Mouse (Mus musculus): ENCODE measurements around the gene Map4k2. TPM values are rescaled to one million over a fixed set of nuclear protein-coding genes. Genes with fewer than 3 reads are reported as not detected.
A peak's percentile ranks its signal among the peaks of the same experiment; 100 is the strongest.

The Map4k2 gene
- total RNA-seq, 1 experiment from 2014 or later: 791 TPM

GRCm38 (mm10) chr19:6392743-6393393, 51.9 kb downstream of the Map4k2 start:
- ATAC-seq (ENCODE audit: extremely low read depth, insufficient number of reproducible peaks, low FRiP score, poor library complexity, severe bottlenecking): no peak

GRCm38 (mm10) chr19:6393637-6394036, 52.7 kb downstream of the Map4k2 start:
- no peak for ATAC-seq (ENCODE audit: extremely low read depth, insufficient number of reproducible peaks, low FRiP score, poor library complexity, severe bottlenecking)

- ATAC-seq (ENCODE audit: extremely low read depth, insufficient number of reproducible peaks, low FRiP score, poor library complexity, severe bottlenecking): no peak
Observed at GRCm38 (mm10) chr19:6396237-6396636, 55.3 kb downstream of the Map4k2 start.

GRCm38 (mm10) chr19:6397582-6398249, 56.8 kb downstream of the Map4k2 start:
- no peak for ATAC-seq (ENCODE audit: extremely low read depth, insufficient number of reproducible peaks, low FRiP score, poor library complexity, severe bottlenecking)

- ATAC-seq (ENCODE audit: extremely low read depth, insufficient number of reproducible peaks, low FRiP score, poor library complexity, severe bottlenecking): peak; percentile 11; the same call in 1 of the 2 replicates
Observed at GRCm38 (mm10) chr19:6398447-6399284, 57.7 kb downstream of the Map4k2 start.

GRCm38 (mm10) chr19:6399285-6400095, 58.6 kb downstream of the Map4k2 start, which contains the start of gene Rasgrp2:
TSS of gene Rasgrp2 (plus strand) at chr19:6399340.
- peak; percentile 25 for ATAC-seq (ENCODE audit: extremely low read depth, insufficient number of reproducible peaks, low FRiP score, poor library complexity, severe bottlenecking)

GRCm38 (mm10) chr19:6400096-6401086, 59.5 kb downstream of the Map4k2 start:
- ATAC-seq (ENCODE audit: extremely low read depth, insufficient number of reproducible peaks, low FRiP score, poor library complexity, severe bottlenecking): peak; percentile 35; the same call in 1 of the 2 replicates

- ATAC-seq (ENCODE audit: extremely low read depth, insufficient number of reproducible peaks, low FRiP score, poor library complexity, severe bottlenecking): peak; percentile 37
Observed at GRCm38 (mm10) chr19:6401131-6401815, 60.3 kb downstream of the Map4k2 start.

GRCm38 (mm10) chr19:6401951-6402350, 61.0 kb downstream of the Map4k2 start:
- ATAC-seq (ENCODE audit: extremely low read depth, insufficient number of reproducible peaks, low FRiP score, poor library complexity, severe bottlenecking): no peak

- ATAC-seq (ENCODE audit: extremely low read depth, insufficient number of reproducible peaks, low FRiP score, poor library complexity, severe bottlenecking): no peak
Observed at GRCm38 (mm10) chr19:6403869-6404268, 62.9 kb downstream of the Map4k2 start.

Other genes starting within 250 kb of the Map4k2 start
- not detected in 2 replicates for gene AC131692.1, start 246.7 kb upstream of the Map4k2 start, total RNA-seq (2017)
- not detected in 2 replicates for gene Naaladl1, start 235.4 kb upstream of the Map4k2 start, total RNA-seq (2017)
- 2.2 and 3.1 TPM in 2 replicates for gene Sac3d1, start 222.5 kb upstream of the Map4k2 start, total RNA-seq (2017)
- 9.1 and 9.8 TPM in 2 replicates for gene Snx15, start 212.8 kb upstream of the Map4k2 start, total RNA-seq (2017)
- 1.2 TPM in 1 of 2 replicates, not detected in the other for gene Batf2, start 200.2 kb upstream of the Map4k2 start, total RNA-seq (2017)
- 14.0 and 15.2 TPM in 2 replicates for gene Arl2, start 199.6 kb upstream of the Map4k2 start, total RNA-seq (2017)
- gene Majin, start 156.7 kb upstream of the Map4k2 start, total RNA-seq (2017): not detected in 2 replicates
- gene Gpha2, start 114.8 kb upstream of the Map4k2 start, total RNA-seq (2017): not detected in 2 replicates
- gene Ppp2r5b, start 105.3 kb upstream of the Map4k2 start, total RNA-seq (2017): 21.8 and 22.1 TPM in 2 replicates
- 43.0 and 49.3 TPM in 2 replicates for gene Atg2a, start 99.5 kb upstream of the Map4k2 start, total RNA-seq (2017)
- 126 and 148 TPM in 2 replicates for gene Ehd1, start 64.4 kb upstream of the Map4k2 start, total RNA-seq (2017)
- gene Cdc42bpg, start 34.7 kb upstream of the Map4k2 start, total RNA-seq (2017): 4.4 and 10.9 TPM in 2 replicates
- 29.5 and 33.6 TPM in 2 replicates for gene Men1, start 6.2 kb upstream of the Map4k2 start, total RNA-seq (2017)
- 370 and 400 TPM in 2 replicates for gene Sf1, start 22.6 kb downstream of the Map4k2 start, total RNA-seq (2017)
- 8.7 and 14.1 TPM in 2 replicates for gene Pygm, start 43.3 kb downstream of the Map4k2 start, total RNA-seq (2017)
- gene Rasgrp2, start 58.2 kb downstream of the Map4k2 start, total RNA-seq (2017): 447 and 491 TPM in 2 replicates
- 0.70 and 3.4 TPM in 2 replicates for gene Nrxn2, start 77.6 kb downstream of the Map4k2 start, total RNA-seq (2017)
- 0.12 TPM in 1 of 2 replicates, not detected in the other for gene Slc22a12, start 201.9 kb downstream of the Map4k2 start, total RNA-seq (2017)

All from neutrophil, adult 5-6 weeks (primary cell).